Mouse (Mus musculus): Measurements from ENCODE around the gene Abhd8. TPM values are rescaled to one million over a fixed set of nuclear protein-coding genes. Genes with fewer than 3 reads are reported as not detected.

The Abhd8 gene
- polyA plus RNA-seq, 1 experiment from 2014 or later = 47.8 TPM

GRCm38 (mm10) chr8:71498816-71499690 lies 35.6 kb upstream of the Abhd8 start:
- Histone ChIP-seq H3K27me3 (ENCODE audit: insufficient read depth, low read length) (no peaks in the 10 kb centered on the region), H3K36me3 (ENCODE audit: insufficient read depth) (peaks cover 12% of the 10 kb centered on the region; the same call in 1 of the 2 replicates), H3K4me1 (ENCODE audit: insufficient read depth) (peaks cover 27% of the 10 kb centered on the region), H3K9me3 (ENCODE audit: low read depth, low read length) (no peaks in the 10 kb centered on the region), H3K27ac (ENCODE audit: low read depth) (peak overlapping the region; percentile 81), H3K4me2 (peak overlapping the region; percentile 37), H3K9ac (no peak overlapping the region), H3K4me3 (ENCODE audit: low read depth, low read length) (no peak overlapping the region)
- DNase-seq (peak; percentile 65), ATAC-seq (ENCODE audit: insufficient read depth) (peak; percentile 28; the same call in 1 of the 2 replicates)
- no peak for TF ChIP-seq CTCF (IDR thresholded peaks at IDR 0.05; ENCODE audit: low read depth)
- 16% methylated on average over 16 of the region's 16 CpGs for WGBS

GRCm38 (mm10) chr8:71497881-71498501 lies 34.5 kb upstream of the Abhd8 start:
- Histone ChIP-seq H3K4me3 (ENCODE audit: low read depth, low read length) (no peak overlapping the region), H3K9me3 (ENCODE audit: low read depth, low read length) (no peaks in the 10 kb centered on the region), H3K4me2 (peak overlapping the region; percentile 37), H3K36me3 (ENCODE audit: insufficient read depth) (peaks cover 22% of the 10 kb centered on the region), H3K27ac (ENCODE audit: low read depth) (peak overlapping the region; percentile 81), H3K9ac (peak overlapping the region; percentile 23; the same call in 1 of the 2 replicates), H3K4me1 (ENCODE audit: insufficient read depth) (peaks cover 27% of the 10 kb centered on the region), H3K27me3 (ENCODE audit: insufficient read depth, low read length) (no peaks in the 10 kb centered on the region)
- DNase-seq (peak; percentile 54), ATAC-seq (ENCODE audit: insufficient read depth) (no peak)
- TF ChIP-seq CTCF (IDR thresholded peaks at IDR 0.05; ENCODE audit: low read depth) = no peak
- 15% methylated on average over 15 of the region's 15 CpGs for WGBS

- ATAC-seq (ENCODE audit: insufficient read depth) = no peak
- Histone ChIP-seq H3K4me2 (no peak overlapping the region), H3K27ac (ENCODE audit: low read depth) (peak overlapping the region; percentile 75; the same call in 1 of the 2 replicates), H3K9ac (no peak overlapping the region), H3K9me3 (ENCODE audit: low read depth, low read length) (no peaks in the 10 kb centered on the region), H3K27me3 (ENCODE audit: insufficient read depth, low read length) (no peaks in the 10 kb centered on the region), H3K4me1 (ENCODE audit: insufficient read depth) (peaks cover 27% of the 10 kb centered on the region), H3K4me3 (ENCODE audit: low read depth, low read length) (no peak overlapping the region), H3K36me3 (ENCODE audit: insufficient read depth) (peaks cover 30% of the 10 kb centered on the region)
- 93% methylated on average over 1 of the region's 1 CpGs for WGBS
- no peak for DNase-seq
- TF ChIP-seq CTCF (IDR thresholded peaks at IDR 0.05; ENCODE audit: low read depth) = no peak
Measured at GRCm38 (mm10) chr8:71497077-71497645, 33.7 kb upstream of the Abhd8 start.

GRCm38 (mm10) chr8:71496481-71496880 lies 33.0 kb upstream of the Abhd8 start:
- 23% methylated on average over 11 of the region's 11 CpGs for WGBS
- H3K4me1 ChIP-seq (ENCODE audit: insufficient read depth) = peaks cover 27% of the 10 kb centered on the region
- DNase-seq (peak; percentile 92), ATAC-seq (ENCODE audit: insufficient read depth) (peak; percentile 53; the same call in 1 of the 2 replicates)
- H3K9me3 ChIP-seq (ENCODE audit: low read depth, low read length) = no peaks in the 10 kb centered on the region
- TF ChIP-seq CTCF (IDR thresholded peaks at IDR 0.05; ENCODE audit: low read depth) = peak; percentile 62
- H3K36me3 ChIP-seq (ENCODE audit: insufficient read depth) = peaks cover 37% of the 10 kb centered on the region
- no peak overlapping the region for H3K4me3 ChIP-seq (ENCODE audit: low read depth, low read length)
- no peak overlapping the region for H3K9ac ChIP-seq
- H3K4me2 ChIP-seq = no peak overlapping the region
- H3K27me3 ChIP-seq (ENCODE audit: insufficient read depth, low read length) = no peaks in the 10 kb centered on the region
- peak overlapping the region; percentile 75 for H3K27ac ChIP-seq (ENCODE audit: low read depth)

- H3K27ac ChIP-seq (ENCODE audit: low read depth) = peak overlapping the region; percentile 75
- no peaks in the 10 kb centered on the region for H3K27me3 ChIP-seq (ENCODE audit: insufficient read depth, low read length)
- H3K4me2 ChIP-seq = no peak overlapping the region
- no peaks in the 10 kb centered on the region for H3K9me3 ChIP-seq (ENCODE audit: low read depth, low read length)
- WGBS = 73% methylated on average over 5 of the region's 5 CpGs
- peak; percentile 41 for DNase-seq
- H3K36me3 ChIP-seq (ENCODE audit: insufficient read depth) = peaks cover 44% of the 10 kb centered on the region
- no peak for ATAC-seq (ENCODE audit: insufficient read depth)
- no peak overlapping the region for H3K9ac ChIP-seq
- TF ChIP-seq CTCF (IDR thresholded peaks at IDR 0.05; ENCODE audit: low read depth) = no peak
- peaks cover 27% of the 10 kb centered on the region for H3K4me1 ChIP-seq (ENCODE audit: insufficient read depth)
- H3K4me3 ChIP-seq (ENCODE audit: low read depth, low read length) = no peak overlapping the region
Measured at GRCm38 (mm10) chr8:71495811-71496210, 32.4 kb upstream of the Abhd8 start.

GRCm38 (mm10) chr8:71495039-71495438 lies 31.6 kb upstream of the Abhd8 start:
- peak overlapping the region; percentile 13 for H3K4me2 ChIP-seq
- no peak overlapping the region for H3K4me3 ChIP-seq (ENCODE audit: low read depth, low read length)
- H3K27ac ChIP-seq (ENCODE audit: low read depth) = no peak overlapping the region
- no peaks in the 10 kb centered on the region for H3K27me3 ChIP-seq (ENCODE audit: insufficient read depth, low read length)
- DNase-seq (peak; percentile 94), ATAC-seq (ENCODE audit: insufficient read depth) (peak; percentile 58)
- H3K9me3 ChIP-seq (ENCODE audit: low read depth, low read length) = no peaks in the 10 kb centered on the region
- peaks cover 47% of the 10 kb centered on the region for H3K36me3 ChIP-seq (ENCODE audit: insufficient read depth)
- peaks cover 27% of the 10 kb centered on the region for H3K4me1 ChIP-seq (ENCODE audit: insufficient read depth)
- no peak overlapping the region for H3K9ac ChIP-seq
- TF ChIP-seq CTCF (IDR thresholded peaks at IDR 0.05; ENCODE audit: low read depth) = peak; percentile 89
- WGBS = 13% methylated on average over 16 of the region's 16 CpGs

All from lung, embryonic 14.5 days (tissue).